Mouse (Mus musculus): ENCODE data around the gene St5.

- TF ChIP-seq POLR2A (IDR thresholded peaks at IDR 0.05; ENCODE audit: borderline replicate concordance, low read depth, low read length), result no peak
- TF ChIP-seq CTCF (IDR thresholded peaks at IDR 0.05; ENCODE audit: low read depth, low read length), result no peak
Observed at GRCm38 (mm10) chr7:109594845-109595531, 108.4 kb downstream of the St5 start.

Data from bone marrow macrophage, adult 2 months (primary cell).